In the genomic region with DNA sequence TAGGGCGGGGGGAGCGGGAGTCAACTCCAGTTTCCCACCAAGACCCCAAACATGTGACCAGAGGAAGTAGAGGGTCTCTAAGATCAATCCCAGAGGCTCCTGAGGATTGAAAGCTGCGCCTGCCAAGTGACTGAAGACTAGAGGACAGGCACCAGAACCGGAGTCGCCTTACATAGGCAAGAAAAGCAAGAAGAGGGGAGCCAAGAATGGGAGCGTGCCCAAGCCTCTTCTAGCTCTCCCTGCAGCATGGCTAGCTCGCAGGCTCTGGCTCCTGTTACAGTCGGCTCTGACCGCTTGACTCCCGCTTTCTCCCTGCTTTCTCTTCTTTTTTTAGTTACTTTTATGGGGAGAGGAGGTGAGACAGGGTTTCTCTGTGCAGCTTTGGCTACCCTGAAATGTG, we compare ENCODE assay signal across 8 mouse cellular contexts. TPM values are rescaled to one million over a fixed set of nuclear protein-coding genes. Genes with fewer than 3 reads are reported as not detected.
DNase-seq lines count a peak whose midpoint lies in the region; ATAC-seq lines count a peak whose summit lies in the region.

No protein-coding gene starts in this region.

- H3K9ac ChIP-seq in embryonic facial prominence, embryonic 12.5 days = no peak overlapping the region
- H3K9ac ChIP-seq in heart, embryonic 14.5 days (ENCODE audit: low read length) = peak overlapping the region; percentile 70
- H3K9ac ChIP-seq in limb, embryonic 13.5 days = peak overlapping the region; percentile 13; the same call in 1 of the 2 replicates
- H3K9ac ChIP-seq in stomach, embryonic 16.5 days (ENCODE audit: low read length) = peak overlapping the region; percentile 46; the same call in 1 of the 2 replicates

- WGBS in embryonic facial prominence, embryonic 12.5 days = 53% methylated on average over 10 of the region's 10 CpGs
- WGBS in heart, embryonic 14.5 days = 45% methylated on average over 10 of the region's 10 CpGs
- 50% methylated on average over 10 of the region's 10 CpGs for WGBS in limb, embryonic 13.5 days
- 61% methylated on average over 10 of the region's 10 CpGs for WGBS in stomach, embryonic 16.5 days

- no peaks in the 10 kb centered on the region for H3K36me3 ChIP-seq in embryonic facial prominence, embryonic 12.5 days
- no peaks in the 10 kb centered on the region for H3K36me3 ChIP-seq in heart, embryonic 14.5 days (ENCODE audit: control insufficient read depth, insufficient read depth, low read length)
- no peaks in the 10 kb centered on the region for H3K36me3 ChIP-seq in limb, embryonic 13.5 days
- H3K36me3 ChIP-seq in stomach, embryonic 16.5 days (ENCODE audit: control insufficient read depth, insufficient read depth, low read length) = no peaks in the 10 kb centered on the region

- H3K4me1 ChIP-seq in embryonic facial prominence, embryonic 12.5 days = peaks cover 59% of the 10 kb centered on the region
- H3K4me1 ChIP-seq in heart, embryonic 14.5 days (ENCODE audit: control insufficient read depth in 2 of 2, insufficient read depth in 2 of 2, low read length in 2 of 2) = peaks cover 53 to 65% of the 10 kb centered on the region in 2 experiments
- peaks cover 76% of the 10 kb centered on the region for H3K4me1 ChIP-seq in limb, embryonic 13.5 days
- H3K4me1 ChIP-seq in stomach, embryonic 16.5 days (ENCODE audit: control insufficient read depth, insufficient read depth, low read length) = peaks cover 65% of the 10 kb centered on the region

- H3K9me3 ChIP-seq in embryonic facial prominence, embryonic 12.5 days = no peaks in the 10 kb centered on the region
- H3K9me3 ChIP-seq in heart, embryonic 14.5 days (ENCODE audit: control insufficient read depth, low read length) = no peaks in the 10 kb centered on the region
- no peaks in the 10 kb centered on the region for H3K9me3 ChIP-seq in limb, embryonic 13.5 days
- H3K9me3 ChIP-seq in stomach, embryonic 16.5 days (replicated peaks; ENCODE audit: control insufficient read depth, low read length) = no peaks in the 10 kb centered on the region

- H3K27ac ChIP-seq in embryonic facial prominence, embryonic 12.5 days = peak overlapping the region; percentile 72
- peak overlapping the region; percentile 90 to 98 for H3K27ac ChIP-seq in heart, embryonic 14.5 days (replicated peaks in 1 of 2; ENCODE audit: control insufficient read depth in 1 of 2, insufficient read depth in 1 of 2, low read depth in 2 of 2, low read length in 2 of 2)
- peak overlapping the region; percentile 86 for H3K27ac ChIP-seq in limb, embryonic 13.5 days
- peak overlapping the region; percentile 78 for H3K27ac ChIP-seq in stomach, embryonic 16.5 days (ENCODE audit: low read length)

- H3K27me3 ChIP-seq in embryonic facial prominence, embryonic 12.5 days = no peaks in the 10 kb centered on the region
- no peaks in the 10 kb centered on the region for H3K27me3 ChIP-seq in heart, embryonic 14.5 days (ENCODE audit: control insufficient read depth, insufficient read depth, low read length)
- H3K27me3 ChIP-seq in limb, embryonic 13.5 days = no peaks in the 10 kb centered on the region
- no peaks in the 10 kb centered on the region for H3K27me3 ChIP-seq in stomach, embryonic 16.5 days (ENCODE audit: control insufficient read depth, insufficient read depth, low read length)

- 0 out of 2 replicates have a peak overlapping the region, but pooled peaks have one; percentile 40 for H3K4me2 ChIP-seq in embryonic facial prominence, embryonic 12.5 days (replicated peaks)
- H3K4me2 ChIP-seq in heart, embryonic 14.5 days (ENCODE audit: low read length) = peak overlapping the region; percentile 59; the same call in 1 of the 2 replicates
- peak overlapping the region; percentile 44 for H3K4me2 ChIP-seq in limb, embryonic 13.5 days (replicated peaks)
- H3K4me2 ChIP-seq in stomach, embryonic 16.5 days (ENCODE audit: low read depth, low read length) = 0 out of 2 replicates have a peak overlapping the region, but pooled peaks have one; percentile 49

- DNase-seq in heart, adult 11 months = peak; percentile 97
- DNase-seq in heart, adult 8-10 months (ENCODE audit: low spot score) = no peak
- no peak for DNase-seq in c-Kit-positive CD71-positive TER-119-positive erythroid progenitor cells, embryonic 14.5 days (ENCODE audit: low spot score)
- DNase-seq in spleen, postnatal 4 days (ENCODE audit: low spot score in 2 of 2) = no peak

- no peak overlapping the region for H3K4me3 ChIP-seq in embryonic facial prominence, embryonic 12.5 days
- no peak overlapping the region for H3K4me3 ChIP-seq in heart, embryonic 14.5 days (ENCODE audit: control insufficient read depth in 1 of 2, insufficient read depth in 1 of 2, low read depth in 1 of 2, low read length in 2 of 2)
- no peak overlapping the region for H3K4me3 ChIP-seq in limb, embryonic 13.5 days
- no peak overlapping the region for H3K4me3 ChIP-seq in stomach, embryonic 16.5 days (replicated peaks; ENCODE audit: low read length)

- ATAC-seq in embryonic facial prominence, embryonic 12.5 days (ENCODE audit: insufficient number of reproducible peaks, insufficient read depth, low FRiP score, low TSS enrichment) = no peak
- ATAC-seq in heart, embryonic 14.5 days (ENCODE audit: insufficient number of reproducible peaks, insufficient read depth, low FRiP score, low read depth) = no peak
- ATAC-seq in limb, embryonic 13.5 days (ENCODE audit: low FRiP score, low read depth) = no peak
- no peak for ATAC-seq in stomach, embryonic 16.5 days (ENCODE audit: insufficient read depth, low FRiP score)

RNA-seq across cellular contexts. Expression of a gene that starts 10.1 kb away (rescaled TPM):
- total RNA-seq in heart, adult 8-10 months (2022) = 100 to 1,000 TPM in 2 of 4 experiments, 10 to 100 TPM in 2; 81.4 to 121 (median 101) TPM
- polyA plus RNA-seq in embryonic facial prominence, embryonic 12.5 days (2016; fragmentation: Nextera tagmentation; extraction: Ambion mirVana) = 1.6 and 1.7 TPM in 2 replicates
- 6.0 and 6.4 TPM in 2 replicates for polyA plus RNA-seq in heart, embryonic 14.5 days (2014; fragmentation: Nextera tagmentation; extraction: Ambion mirVana)
- 0.93 and 1.1 TPM in 2 replicates for polyA plus RNA-seq in limb, embryonic 13.5 days (2015; fragmentation: Nextera tagmentation; extraction: Ambion mirVana)
- 2.6 and 4.1 TPM in 2 replicates for polyA plus RNA-seq in stomach, embryonic 16.5 days (2015; fragmentation: Nextera tagmentation; extraction: Ambion mirVana)

RNA-seq across cellular contexts. Expression of a gene that starts 10.1 kb away (rescaled TPM):
- 10 to 100 TPM; 72.1 to 84.3 (median 78.7) TPM for total RNA-seq in heart, adult 8-10 months (2022)
- polyA plus RNA-seq in embryonic facial prominence, embryonic 12.5 days (2016; fragmentation: Nextera tagmentation; extraction: Ambion mirVana) = 35.2 and 35.6 TPM in 2 replicates
- polyA plus RNA-seq in heart, embryonic 14.5 days (2014; fragmentation: Nextera tagmentation; extraction: Ambion mirVana) = 13.3 and 15.3 TPM in 2 replicates
- 28.9 and 29.2 TPM in 2 replicates for polyA plus RNA-seq in limb, embryonic 13.5 days (2015; fragmentation: Nextera tagmentation; extraction: Ambion mirVana)
- polyA plus RNA-seq in stomach, embryonic 16.5 days (2015; fragmentation: Nextera tagmentation; extraction: Ambion mirVana) = 18.0 and 18.4 TPM in 2 replicates

RNA-seq across cellular contexts. Expression of a gene that starts 19.5 kb away (rescaled TPM):
- total RNA-seq in heart, adult 8-10 months (2022) = 10 to 100 TPM; 16.0 to 20.9 (median 17.8) TPM
- 53.9 and 54.0 TPM in 2 replicates for polyA plus RNA-seq in embryonic facial prominence, embryonic 12.5 days (2016; fragmentation: Nextera tagmentation; extraction: Ambion mirVana)
- polyA plus RNA-seq in heart, embryonic 14.5 days (2014; fragmentation: Nextera tagmentation; extraction: Ambion mirVana) = 22.6 and 22.9 TPM in 2 replicates
- 39.5 and 40.0 TPM in 2 replicates for polyA plus RNA-seq in limb, embryonic 13.5 days (2015; fragmentation: Nextera tagmentation; extraction: Ambion mirVana)
- polyA plus RNA-seq in stomach, embryonic 16.5 days (2015; fragmentation: Nextera tagmentation; extraction: Ambion mirVana) = 25.1 and 26.3 TPM in 2 replicates

RNA-seq across cellular contexts. Expression of a gene that starts 44.8 kb away (rescaled TPM):
- total RNA-seq in heart, adult 8-10 months (2022) = 10 to 100 TPM; 92.5 to 98.4 (median 95.1) TPM
- 29.1 and 34.3 TPM in 2 replicates for polyA plus RNA-seq in embryonic facial prominence, embryonic 12.5 days (2016; fragmentation: Nextera tagmentation; extraction: Ambion mirVana)
- 45.3 and 55.6 TPM in 2 replicates for polyA plus RNA-seq in heart, embryonic 14.5 days (2014; fragmentation: Nextera tagmentation; extraction: Ambion mirVana)
- 34.1 and 34.3 TPM in 2 replicates for polyA plus RNA-seq in limb, embryonic 13.5 days (2015; fragmentation: Nextera tagmentation; extraction: Ambion mirVana)
- polyA plus RNA-seq in stomach, embryonic 16.5 days (2015; fragmentation: Nextera tagmentation; extraction: Ambion mirVana) = 32.9 and 37.8 TPM in 2 replicates

RNA-seq across cellular contexts. Expression of a gene that starts 51.4 kb away (rescaled TPM):
- total RNA-seq in heart, adult 8-10 months (2022) = 1 to 10 TPM in 1 of 4 experiments, under 1 TPM in 3; 0.38 to 1.1 (median 0.76) TPM
- 2.6 and 3.1 TPM in 2 replicates for polyA plus RNA-seq in embryonic facial prominence, embryonic 12.5 days (2016; fragmentation: Nextera tagmentation; extraction: Ambion mirVana)
- 0.82 and 0.95 TPM in 2 replicates for polyA plus RNA-seq in heart, embryonic 14.5 days (2014; fragmentation: Nextera tagmentation; extraction: Ambion mirVana)
- 4.2 and 4.4 TPM in 2 replicates for polyA plus RNA-seq in limb, embryonic 13.5 days (2015; fragmentation: Nextera tagmentation; extraction: Ambion mirVana)
- 6.5 and 7.8 TPM in 2 replicates for polyA plus RNA-seq in stomach, embryonic 16.5 days (2015; fragmentation: Nextera tagmentation; extraction: Ambion mirVana)
